Mouse (Mus musculus): ENCODE data around the gene Pilrb2.
"Not testable (repeated sequence)": the region's sequence is repeated elsewhere in the genome, so short reads cannot be mapped to it uniquely, and the experiment has no call there.

Pilrb2 gene

GRCm38 (mm10) chr5:137871644-137872380 lies at the start of gene Pilrb2:
Pilrb2 (minus strand) TSS chr5:137871815.
- DNase-seq (ENCODE audit: low spot score) = not testable (repeated sequence)

GRCm38 (mm10) chr5:137915550-137915949 lies 43.9 kb upstream of the Pilrb2 start:
- no peak for DNase-seq (ENCODE audit: low spot score)

- DNase-seq (ENCODE audit: low spot score) = no peak
Measured at GRCm38 (mm10) chr5:137914508-137914907, 42.9 kb upstream of the Pilrb2 start.

GRCm38 (mm10) chr5:137909564-137910262 lies 38.1 kb upstream of the Pilrb2 start:
- no peak for DNase-seq (ENCODE audit: low spot score)

GRCm38 (mm10) chr5:137897812-137898211 lies 26.2 kb upstream of the Pilrb2 start:
- no peak for DNase-seq (ENCODE audit: low spot score)

GRCm38 (mm10) chr5:137892954-137893353 lies 21.3 kb upstream of the Pilrb2 start:
- no peak for DNase-seq (ENCODE audit: low spot score)

- DNase-seq (ENCODE audit: low spot score) = no peak
Measured at GRCm38 (mm10) chr5:137887666-137888065, 16.1 kb upstream of the Pilrb2 start.

GRCm38 (mm10) chr5:137885894-137886293 lies 14.3 kb upstream of the Pilrb2 start:
- peak; percentile 30 for DNase-seq (ENCODE audit: low spot score)

- no peak for DNase-seq (ENCODE audit: low spot score)
Measured at GRCm38 (mm10) chr5:137883345-137883744, 11.7 kb upstream of the Pilrb2 start.

- DNase-seq (ENCODE audit: low spot score) = no peak
Measured at GRCm38 (mm10) chr5:137882922-137883321, 11.3 kb upstream of the Pilrb2 start.

GRCm38 (mm10) chr5:137877860-137878259 lies 6.2 kb upstream of the Pilrb2 start:
- DNase-seq (ENCODE audit: low spot score) = peak; percentile 15

- DNase-seq (ENCODE audit: low spot score) = no peak
Measured at GRCm38 (mm10) chr5:137875054-137875453, 3.4 kb upstream of the Pilrb2 start.

- not testable (repeated sequence) for DNase-seq (ENCODE audit: low spot score)
Measured at GRCm38 (mm10) chr5:137872381-137872702, 727 bp upstream of the Pilrb2 start.

- not testable (repeated sequence) for DNase-seq (ENCODE audit: low spot score)
Measured at GRCm38 (mm10) chr5:137868600-137868999, 3.0 kb downstream of the Pilrb2 start.

- DNase-seq (ENCODE audit: low spot score) = not testable (repeated sequence)
Measured at GRCm38 (mm10) chr5:137864008-137864407, 7.6 kb downstream of the Pilrb2 start.

- DNase-seq (ENCODE audit: low spot score) = not testable (repeated sequence)
Measured at GRCm38 (mm10) chr5:137857960-137858710, 13.5 kb downstream of the Pilrb2 start, which contains the start of gene Pilrb1. Pilrb1 (minus strand) TSS chr5:137858106.

GRCm38 (mm10) chr5:137856870-137857269 lies 14.7 kb downstream of the Pilrb2 start:
- DNase-seq (ENCODE audit: low spot score) = not testable (repeated sequence)

- not testable (repeated sequence) for DNase-seq (ENCODE audit: low spot score)
Measured at GRCm38 (mm10) chr5:137854907-137855306, 16.7 kb downstream of the Pilrb2 start.

- not testable (repeated sequence) for DNase-seq (ENCODE audit: low spot score)
Measured at GRCm38 (mm10) chr5:137850313-137850712, 21.3 kb downstream of the Pilrb2 start.

GRCm38 (mm10) chr5:137837110-137837509 lies 34.5 kb downstream of the Pilrb2 start:
- DNase-seq (ENCODE audit: low spot score) = not testable (repeated sequence)

GRCm38 (mm10) chr5:137836611-137837010 lies 35.0 kb downstream of the Pilrb2 start:
- no peak for DNase-seq (ENCODE audit: low spot score)

- not testable (repeated sequence) for DNase-seq (ENCODE audit: low spot score)
Measured at GRCm38 (mm10) chr5:137835966-137836520, 35.6 kb downstream of the Pilrb2 start, which contains the start of gene Pilra. Pilra (minus strand) TSS chr5:137836281.

All from ovary, postnatal 36 days (tissue).